Mouse (Mus musculus) yolk sac, embryonic 10.5 days (tissue): ENCODE measurements around the gene Cdpf1.

ENCODE experiments used
- DNase-seq: peaks from one replicate; pipeline ENCODE4 v3.0.0-alpha.2; 2017; ENCODE audit warnings: low spot score

Cdpf1 gene

GRCm38 (mm10) chr15:85762761-85763160 lies 48.7 kb downstream of the Cdpf1 start:
- no peak for DNase-seq

- no peak for DNase-seq
Measured at GRCm38 (mm10) chr15:85757768-85758167, 53.7 kb downstream of the Cdpf1 start.
